ENCODE assay signal across 8 mouse cellular contexts in genomic region chr3:146345308-146345780, GRCm38 (mm10). TPM values are rescaled to one million over a fixed set of nuclear protein-coding genes. Genes with fewer than 3 reads are reported as not detected.
DNase-seq lines count a peak whose midpoint lies in the region; ATAC-seq lines count a peak whose summit lies in the region.

No protein-coding gene starts in this region.

- ATAC-seq in forebrain, embryonic 12.5 days (ENCODE audit: low FRiP score) = peak; percentile 83

- H3K4me3 ChIP-seq in forebrain, embryonic 12.5 days (replicated peaks) = peak overlapping the region; percentile 26

- H3K27me3 ChIP-seq in forebrain, embryonic 12.5 days = peaks cover 5% of the 10 kb centered on the region; the same call in 1 of the 2 replicates

- H3K4me2 ChIP-seq in forebrain, embryonic 12.5 days = peak overlapping the region; percentile 46

- no peaks in the 10 kb centered on the region for H3K36me3 ChIP-seq in forebrain, embryonic 12.5 days (replicated peaks)

- intact Hi-C loops in heart, postnatal 36 days (cut with DNase I) = loop anchor here (1.0 to 5.0 kb wide), 4 partner anchors 137 to 570 kb away; no protein-coding TSS in a partner anchor

- H3K27ac ChIP-seq in forebrain, embryonic 12.5 days = no peak overlapping the region

- WGBS in forebrain, embryonic 12.5 days = 5% methylated on average over 18 of the region's 18 CpGs

- DNase-seq in MN1 (ENCODE audit: low spot score) = peak; percentile 73
- DNase-seq in c-Kit-positive CD71-positive TER-119-negative erythroid progenitor cells, embryonic 14.5 days (ENCODE audit: low read depth) = peak; percentile 57
- DNase-seq in heart, postnatal 36 days = peak; percentile 62 to 66
- peak; percentile 73 to 79 for DNase-seq in layer of hippocampus, postnatal 10 days (ENCODE audit: low spot score in 2 of 2)
- peak; percentile 72 for DNase-seq in lung, postnatal 10 days
- peak; percentile 85 for DNase-seq in retina, embryonic 14.5 days (ENCODE audit: low spot score)
- peak; percentile 61 for DNase-seq in urinary bladder, postnatal 25 days (ENCODE audit: low spot score)

- H3K9me3 ChIP-seq in forebrain, embryonic 12.5 days = no peaks in the 10 kb centered on the region

- H3K9ac ChIP-seq in forebrain, embryonic 12.5 days = peak overlapping the region; percentile 59

- H3K4me1 ChIP-seq in forebrain, embryonic 12.5 days = peaks cover 5% of the 10 kb centered on the region; the same call in 1 of the 2 replicates

RNA-seq across cellular contexts. Expression of gene Ssx2ip, which starts 59.1 kb away (rescaled TPM):
- 33.7 and 34.6 TPM in 2 replicates for polyA plus RNA-seq in forebrain, embryonic 12.5 days (2016; fragmentation: Nextera tagmentation; extraction: Ambion mirVana)
- 10 to 100 TPM; 12.9 to 13.1 TPM for total RNA-seq in heart, postnatal 36 days (2021)
- 100 to 1,000 TPM; 191 to 199 TPM for total RNA-seq in layer of hippocampus, postnatal 10 days (2021)

Comparison
In these comparisons a context has a peak if more than half of its experiments do, and no peak if none do; other contexts are left out.
1. RNA of gene Ssx2ip, which starts 59.1 kb away (total RNA-seq): 191 to 199 TPM in layer of hippocampus, postnatal 10 days; 12.9 to 13.1 TPM in heart, postnatal 36 days; every median in the first group is over 10 times any median in the second.
2. Peak in every context shown above with its lines, with median percentiles within 50 percentile points of each other: DNase-seq.